Mouse (Mus musculus): ENCODE data around the gene Cacng6.

Cacng6 gene

DNA sequence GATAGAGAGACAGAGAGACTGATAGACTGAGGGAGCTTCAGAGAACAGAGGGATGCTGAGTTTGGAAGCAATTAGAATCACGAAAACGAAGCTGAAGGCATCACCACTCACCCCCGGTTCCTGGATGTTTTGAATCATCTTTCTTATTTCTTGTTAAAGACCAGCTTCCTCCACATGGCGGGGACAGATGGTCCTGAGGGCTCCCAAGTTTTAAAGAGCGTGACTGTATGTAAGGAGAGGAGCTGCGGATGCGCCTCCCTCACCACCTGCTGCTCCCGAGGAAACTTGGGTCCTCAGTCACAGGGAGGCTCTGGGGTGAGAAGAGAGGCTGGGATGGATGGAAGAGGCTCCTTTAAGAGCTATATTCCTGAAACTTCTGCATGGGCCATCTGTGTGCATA lies 36.3 kb downstream of the Cacng6 start:
- no peak for DNase-seq (ENCODE audit: low read depth, low spot score)

GRCm38 (mm10) chr7:3463306-3463705 lies 39.3 kb downstream of the Cacng6 start:
- DNase-seq (ENCODE audit: low read depth, low spot score) = no peak

GRCm38 (mm10) chr7:3468614-3469013 lies 44.6 kb downstream of the Cacng6 start:
- no peak for DNase-seq (ENCODE audit: low read depth, low spot score)

GRCm38 (mm10) chr7:3472774-3473173 lies 48.8 kb downstream of the Cacng6 start:
- no peak for DNase-seq (ENCODE audit: low read depth, low spot score)

DNA sequence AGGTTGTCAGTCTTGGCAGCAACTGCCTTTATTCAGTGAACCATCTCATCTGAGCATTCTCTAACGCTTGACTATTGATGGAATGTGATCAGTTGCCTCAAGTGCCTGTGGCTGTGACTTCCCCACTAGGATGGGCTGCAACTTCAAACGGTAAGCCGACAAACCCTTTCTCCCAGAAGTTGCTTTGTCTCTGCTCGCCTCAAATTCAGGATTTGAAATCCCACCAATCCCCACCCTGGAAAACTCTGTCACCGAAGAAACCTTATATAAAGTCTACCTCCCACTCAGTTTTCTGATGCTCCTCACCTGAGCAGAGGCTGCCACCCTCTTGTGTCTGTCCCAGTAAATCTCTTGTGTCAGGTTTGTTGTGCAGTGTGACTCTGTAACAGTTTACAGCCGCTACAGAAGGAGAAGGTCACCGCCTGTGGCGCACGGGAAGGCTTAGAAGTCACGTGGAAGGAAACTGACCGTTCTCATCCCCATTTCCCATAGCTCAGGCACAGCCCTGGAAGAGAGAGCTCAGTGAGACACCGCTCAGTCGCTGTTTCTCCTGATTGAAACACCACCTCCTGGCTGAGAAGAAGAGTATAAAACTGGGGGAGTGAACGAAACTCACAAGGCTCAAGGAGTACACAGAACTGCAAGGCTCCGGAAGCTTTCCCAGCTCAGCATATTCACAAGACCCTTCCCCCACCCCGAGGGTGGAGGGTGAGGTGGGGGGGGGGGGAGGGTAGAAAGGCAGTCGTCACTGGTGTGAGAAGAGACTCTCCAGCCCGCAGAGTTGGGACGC lies 50.5 kb downstream of the Cacng6 start:
- peak; percentile 93 for DNase-seq (ENCODE audit: low read depth, low spot score)

GRCm38 (mm10) chr7:3476728-3477127 lies 52.7 kb downstream of the Cacng6 start:
- no peak for DNase-seq (ENCODE audit: low read depth, low spot score)

DNA sequence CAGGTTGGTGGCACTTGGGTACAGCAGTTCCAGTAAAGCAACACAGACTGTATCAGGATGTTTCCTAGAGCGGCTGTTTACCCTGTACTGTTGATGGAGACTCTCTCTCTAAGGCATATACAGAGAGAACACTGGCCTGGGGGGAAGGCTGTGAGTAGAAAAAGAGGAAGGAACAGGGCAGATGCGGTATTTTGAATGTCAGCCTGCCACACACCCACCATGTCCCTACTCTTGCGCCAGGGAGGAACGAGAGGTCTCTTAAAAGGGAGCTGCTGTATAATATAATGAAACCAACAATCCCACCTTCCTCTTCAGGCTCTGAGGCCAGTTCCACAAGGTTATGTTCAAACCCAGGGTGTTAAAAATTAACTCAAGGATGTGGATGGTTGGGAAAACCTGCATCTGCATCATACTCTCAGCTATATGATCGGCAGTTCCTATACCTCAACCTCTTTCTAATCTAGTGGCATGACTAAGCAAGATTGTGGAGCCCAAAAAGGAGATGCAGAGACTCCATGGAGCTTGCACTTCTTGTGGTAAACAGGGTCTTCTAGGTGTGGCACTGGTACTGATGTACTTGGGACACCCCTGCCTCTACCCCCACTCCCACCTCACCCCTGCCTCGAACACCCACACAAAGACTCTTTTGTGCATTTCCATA lies 58.1 kb downstream of the Cacng6 start:
- DNase-seq (ENCODE audit: low read depth, low spot score) = no peak
